Mouse (Mus musculus): ENCODE measurements around the gene Evpl.

Evpl gene

DNA sequence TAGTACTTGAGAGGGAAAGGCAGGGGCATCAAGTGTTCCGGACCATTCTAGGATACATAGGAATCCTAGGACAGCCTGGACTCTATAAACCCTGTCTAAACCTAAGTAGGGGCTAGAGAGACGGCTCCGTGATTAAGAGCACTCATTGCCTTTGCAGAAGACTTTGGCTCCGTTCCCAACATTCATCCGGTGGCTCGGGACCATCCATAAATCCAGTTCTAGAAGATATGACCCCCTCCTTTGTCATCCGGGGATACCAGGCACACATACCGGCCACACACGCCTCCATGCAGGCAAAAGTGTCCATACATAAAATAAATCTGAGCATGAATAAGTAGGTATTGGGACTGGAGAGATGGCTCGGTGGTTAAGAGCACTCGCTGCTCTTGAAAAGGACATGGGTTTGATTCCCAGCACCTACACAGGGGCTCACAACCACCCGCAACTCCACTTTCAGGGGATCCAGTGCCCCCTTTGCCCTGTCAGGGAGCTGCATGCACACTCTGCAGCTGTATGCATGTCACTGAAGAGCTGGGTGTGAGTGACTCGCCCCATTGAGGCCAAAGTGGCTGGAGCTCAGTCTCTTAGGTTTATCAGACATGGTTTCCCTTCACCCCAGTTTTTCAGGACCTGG is 23.9 kb downstream of the Evpl start:
- no peak for DNase-seq (ENCODE audit: low spot score)

DNA sequence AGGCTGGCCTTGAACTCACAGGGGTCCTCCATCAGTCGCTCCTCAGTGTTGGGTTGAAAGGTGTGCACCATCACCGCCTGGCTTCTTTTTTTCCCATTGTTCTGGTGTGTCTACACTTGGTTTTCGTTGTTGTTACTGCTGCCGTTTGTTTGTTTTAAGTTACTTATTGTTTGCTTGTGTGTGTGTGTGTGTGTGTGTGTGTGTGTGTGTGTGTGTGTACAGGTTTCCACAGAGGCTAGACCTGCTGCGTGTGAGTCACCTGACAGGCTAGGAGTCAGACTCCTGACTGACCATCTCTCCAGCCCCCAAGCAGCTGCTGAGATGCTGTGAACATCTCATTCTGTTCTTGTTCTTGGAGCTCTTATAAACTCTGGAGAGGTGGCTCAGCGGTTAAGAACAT is 25.0 kb downstream of the Evpl start:
- no peak for DNase-seq (ENCODE audit: low spot score)

DNA sequence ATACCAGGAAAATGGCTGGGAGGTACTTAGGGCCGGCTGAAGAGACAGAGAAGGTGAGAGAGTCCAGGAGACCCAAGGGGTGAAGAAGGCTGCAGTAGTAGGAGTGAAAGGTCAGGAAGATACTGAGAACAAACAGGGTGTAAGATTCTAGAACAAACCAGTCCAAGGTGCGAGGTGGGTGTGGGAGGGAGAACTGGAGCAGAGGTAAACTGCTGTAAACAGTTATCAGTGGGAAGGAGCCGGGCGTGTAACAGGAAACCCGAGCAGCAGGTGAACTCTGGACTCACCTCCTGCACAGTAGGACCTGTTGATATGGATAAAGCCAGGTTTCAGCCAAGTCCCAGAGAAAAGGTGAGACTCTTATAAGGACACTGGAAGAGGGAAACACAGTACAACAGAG is 27.2 kb downstream of the Evpl start:
- no peak for DNase-seq (ENCODE audit: low spot score)

DNA sequence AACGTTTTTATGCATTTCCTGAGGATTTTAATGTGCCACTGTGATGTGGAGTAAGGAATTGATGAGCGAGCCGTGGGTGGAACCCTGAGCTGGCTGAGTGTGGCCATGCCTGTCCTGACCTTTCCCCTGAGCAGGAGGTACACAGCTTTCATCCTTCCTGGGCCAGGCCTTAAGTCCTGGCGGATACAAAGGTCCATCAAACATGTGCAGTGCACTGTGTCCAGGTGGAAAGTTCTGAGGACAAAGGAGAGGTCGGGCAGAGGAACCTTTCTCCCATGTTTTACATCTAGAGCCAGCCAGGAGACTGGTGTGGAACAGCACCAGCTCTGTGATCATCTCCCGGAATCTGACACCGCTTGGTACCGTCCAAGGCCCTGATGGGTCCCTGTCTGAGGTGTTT is 28.6 kb downstream of the Evpl start:
- no peak for DNase-seq (ENCODE audit: low spot score)

DNA sequence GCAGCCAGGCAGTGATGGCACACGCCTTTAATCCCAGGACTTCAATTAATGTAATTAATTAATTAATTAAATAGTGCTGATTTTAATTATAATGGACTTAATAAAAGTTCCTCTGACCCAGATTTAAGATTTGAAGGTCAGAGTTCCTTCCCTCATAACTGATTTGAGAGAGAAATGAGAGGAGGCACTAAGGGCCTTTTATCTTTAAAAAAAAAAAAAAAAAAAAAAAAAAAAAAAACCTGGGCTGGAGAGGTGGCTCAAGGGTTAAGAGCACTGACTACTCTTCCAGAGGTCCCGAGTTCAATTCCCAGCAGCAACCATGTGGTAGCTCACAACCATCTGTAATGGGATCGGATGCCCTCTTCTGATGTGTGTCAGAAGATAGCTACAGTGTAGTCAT is 29.2 kb downstream of the Evpl start:
- DNase-seq (ENCODE audit: low spot score) = no peak

DNA sequence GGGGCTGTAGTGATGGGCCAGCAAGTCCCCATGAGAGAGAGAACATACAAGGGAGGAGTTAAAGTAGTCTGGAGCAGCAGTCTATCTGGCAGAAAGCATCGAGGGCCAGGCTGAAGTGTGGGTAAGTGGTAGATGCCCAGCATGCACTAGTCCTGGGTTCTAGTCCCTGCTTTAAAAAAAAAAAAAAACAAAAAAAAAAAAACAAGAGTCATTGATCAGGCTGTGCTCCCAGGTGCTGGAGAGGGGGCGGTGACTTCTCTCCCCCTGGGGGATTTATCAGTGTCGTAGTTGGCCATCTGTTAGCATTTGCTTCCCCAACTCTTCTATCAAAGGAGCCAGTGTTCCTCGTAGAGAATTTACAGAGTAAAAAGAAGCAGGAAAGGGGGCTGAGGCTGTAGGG is 31.2 kb downstream of the Evpl start:
- no peak for DNase-seq (ENCODE audit: low spot score)

DNA sequence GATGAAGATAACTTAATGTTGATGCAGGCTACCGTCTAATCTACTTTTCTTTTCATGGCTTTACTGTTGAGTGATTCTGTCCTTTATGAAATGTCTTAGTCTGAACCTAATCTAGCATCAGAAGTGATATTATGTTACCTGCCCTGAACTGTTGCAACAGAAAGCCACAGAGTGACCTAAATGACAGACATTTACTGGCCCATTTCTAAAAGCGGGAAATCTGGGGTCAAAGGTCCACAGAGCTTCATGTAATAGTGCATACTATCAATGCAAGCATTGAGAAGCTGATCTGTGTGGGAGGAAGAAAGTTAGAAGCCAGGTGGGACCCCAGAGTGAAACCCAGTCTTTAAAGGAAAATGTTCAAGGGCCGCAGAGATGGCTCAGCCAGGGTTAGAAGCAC is 34.7 kb downstream of the Evpl start:
- no peak for DNase-seq (ENCODE audit: low spot score)

DNA sequence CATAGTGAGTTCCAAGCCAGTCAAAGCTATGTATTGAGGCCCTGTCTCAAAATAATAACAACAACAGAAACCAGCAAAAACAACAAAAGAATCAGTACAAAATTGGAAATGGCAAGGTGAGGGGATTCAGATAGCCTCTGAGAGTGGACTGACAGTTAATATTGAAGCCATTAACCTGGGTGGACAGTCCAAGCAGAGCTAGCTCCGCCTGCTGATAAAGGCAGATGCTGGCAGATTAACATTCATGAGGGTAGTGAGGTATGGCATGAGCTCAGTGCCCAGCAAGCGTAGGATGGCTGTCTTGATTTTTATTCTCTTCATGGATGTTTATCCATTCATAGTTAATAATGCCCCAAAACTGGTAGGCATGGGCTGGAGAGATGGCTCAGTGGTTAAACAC is 36.7 kb downstream of the Evpl start:
- no peak for DNase-seq (ENCODE audit: low spot score)

DNA sequence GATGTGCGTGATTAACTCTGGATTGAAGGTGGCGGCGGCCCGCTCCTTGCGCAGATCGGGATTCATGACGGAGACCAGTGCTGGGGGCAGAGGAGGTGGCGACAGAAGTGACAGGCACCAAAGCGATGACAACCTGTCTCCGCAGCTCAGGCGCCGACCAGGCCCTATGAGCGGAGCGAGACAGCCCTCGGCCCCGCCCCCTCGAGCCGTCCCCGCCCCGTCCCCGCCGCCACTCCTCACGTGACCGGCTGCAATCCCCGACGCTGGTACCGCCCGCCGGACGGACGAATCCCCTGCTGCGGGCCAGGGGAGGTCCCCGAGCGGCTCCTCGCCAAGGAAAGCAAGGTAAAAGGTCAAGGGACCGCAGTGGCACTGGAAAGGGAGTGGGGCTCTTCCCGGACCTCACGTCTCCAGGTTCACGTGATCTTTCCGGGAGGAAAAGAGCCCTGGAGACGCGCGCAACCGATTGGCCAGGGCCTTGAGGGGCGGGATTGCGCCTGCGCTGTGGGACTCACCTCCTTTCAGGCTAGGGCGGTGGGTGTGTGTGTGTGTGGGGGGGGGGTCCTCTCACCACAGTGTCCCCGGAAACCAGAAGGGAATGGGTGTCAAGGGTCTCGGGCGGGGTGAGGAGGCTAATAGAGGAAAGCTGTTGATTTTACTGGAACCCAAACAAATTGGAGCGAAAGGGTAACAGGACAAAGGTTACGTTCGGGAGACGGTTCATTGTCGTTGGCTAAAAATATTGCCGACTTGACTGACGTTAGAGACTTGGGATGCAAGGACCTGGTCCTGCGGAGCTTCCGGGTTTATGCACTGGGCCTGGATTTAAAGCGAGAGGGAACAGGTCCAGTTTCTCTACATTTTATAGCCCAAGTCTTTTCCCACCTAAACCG is 39.0 kb downstream of the Evpl start, which contains the start of the genes Ten1 and Acox1:
Gene Ten1 (plus strand): TSS at position 217 of the 893 bp plus-strand sequence.
Gene Acox1 (minus strand): TSS at position 407 of the 893 bp plus-strand sequence.
- peak; percentile 97 for DNase-seq (ENCODE audit: low spot score)

DNA sequence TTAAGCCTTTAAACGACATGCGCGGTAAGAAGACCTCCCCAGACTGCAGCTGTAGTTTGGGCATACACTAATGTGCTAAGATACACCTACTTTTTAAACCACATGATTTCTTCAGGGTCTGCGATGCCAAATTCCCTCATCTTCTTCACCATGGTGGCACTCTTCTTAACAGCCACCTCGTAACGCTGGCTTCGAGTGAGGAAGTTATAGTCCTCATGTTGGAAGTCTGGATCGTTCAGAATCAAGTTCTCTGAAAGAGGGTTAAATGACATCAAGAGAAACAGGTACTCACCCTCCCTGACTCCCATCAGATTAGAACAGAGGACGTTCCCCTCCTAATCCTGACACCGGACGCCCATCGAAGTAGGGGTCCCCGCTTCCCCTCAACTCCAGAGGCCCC is 39.7 kb downstream of the Evpl start:
- DNase-seq (ENCODE audit: low spot score) = no peak

DNA sequence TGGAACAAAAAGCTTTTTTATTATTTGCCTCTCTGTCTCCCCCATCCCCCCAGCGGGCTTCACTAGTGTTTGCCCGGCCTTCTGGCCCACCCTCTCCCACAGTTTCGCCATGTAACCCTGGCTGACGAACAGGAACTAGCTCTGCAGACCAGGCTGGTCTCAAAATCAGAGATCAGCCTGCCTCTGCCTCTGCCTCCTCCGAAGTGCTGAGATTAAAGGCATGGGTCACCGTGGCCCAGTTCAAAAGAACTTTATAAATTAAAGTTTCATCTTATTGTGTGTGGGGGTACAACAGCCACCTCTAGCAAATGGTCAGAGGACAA is 40.3 kb downstream of the Evpl start:
- no peak for DNase-seq (ENCODE audit: low spot score)

DNA sequence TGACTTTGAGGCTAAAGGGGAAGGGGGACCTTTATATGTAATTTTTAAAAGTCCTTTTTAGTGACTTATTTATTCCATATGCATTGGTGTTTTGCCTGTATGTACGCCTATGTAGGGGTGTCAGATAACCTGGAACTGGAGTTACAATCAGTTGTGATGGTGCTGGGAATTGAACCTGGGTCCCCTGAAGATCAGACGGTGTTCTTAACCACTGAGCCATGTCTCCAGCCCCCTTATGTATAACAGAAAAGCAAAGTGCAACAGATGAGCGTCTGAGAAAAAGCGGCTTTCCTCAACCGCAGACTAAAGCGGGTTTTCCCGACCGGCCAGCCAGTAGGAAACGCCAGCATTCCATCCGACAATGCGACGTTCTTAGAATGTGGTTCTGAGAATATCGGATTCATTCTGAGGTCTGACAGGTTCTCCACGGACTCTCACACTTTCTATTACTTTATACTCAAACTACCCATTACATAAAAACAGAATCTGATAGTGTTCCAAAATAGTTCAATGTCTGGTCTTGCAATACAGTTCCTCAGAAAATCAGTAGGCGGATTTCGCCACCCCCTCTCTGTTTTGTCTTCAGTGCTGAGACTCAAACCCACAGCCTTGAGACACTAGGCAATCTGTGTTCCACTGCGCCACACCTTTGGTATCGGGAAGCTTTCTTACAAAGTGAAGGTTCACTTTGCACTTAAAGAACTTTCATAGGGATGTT is 40.9 kb downstream of the Evpl start:
- DNase-seq (ENCODE audit: low spot score) = no peak

DNA sequence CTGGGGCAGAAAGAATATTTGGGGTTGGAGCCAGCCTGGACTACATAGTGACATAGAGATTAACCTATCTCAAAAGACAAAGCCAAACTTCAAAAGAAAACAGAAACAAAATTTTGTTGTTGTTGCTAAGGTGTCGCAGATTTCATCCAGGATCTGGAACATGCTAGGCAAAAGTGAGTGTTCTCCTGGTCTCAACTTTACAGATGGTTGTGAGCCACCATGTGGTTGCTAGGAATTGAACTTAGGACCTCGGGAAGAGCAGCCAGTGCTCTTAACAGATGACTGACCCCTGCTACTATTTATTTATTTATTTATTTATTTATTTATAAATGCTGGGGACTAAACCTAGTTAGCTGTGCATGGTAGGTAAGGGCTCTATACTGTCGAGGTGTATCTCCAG is 41.5 kb downstream of the Evpl start:
- no peak for DNase-seq (ENCODE audit: low spot score)

DNA sequence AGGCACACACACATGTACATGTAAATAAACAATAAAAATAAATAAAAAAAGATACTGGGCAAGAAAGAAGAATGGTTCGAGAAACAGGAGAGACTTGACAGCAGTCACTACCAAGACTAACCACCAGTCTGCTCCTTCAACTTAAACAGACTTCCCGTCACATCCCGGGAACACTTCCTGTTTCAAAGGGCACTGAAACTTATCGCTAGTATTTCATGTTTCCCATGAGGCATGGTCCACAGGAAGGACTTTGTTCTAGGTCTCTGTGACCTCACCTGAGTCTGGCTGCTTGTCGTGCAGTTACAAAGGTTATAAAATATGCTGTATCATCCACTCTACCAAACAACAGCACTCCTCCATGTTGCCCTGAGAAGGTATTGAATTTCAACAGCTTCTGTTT is 42.6 kb downstream of the Evpl start:
- DNase-seq (ENCODE audit: low spot score) = no peak

DNA sequence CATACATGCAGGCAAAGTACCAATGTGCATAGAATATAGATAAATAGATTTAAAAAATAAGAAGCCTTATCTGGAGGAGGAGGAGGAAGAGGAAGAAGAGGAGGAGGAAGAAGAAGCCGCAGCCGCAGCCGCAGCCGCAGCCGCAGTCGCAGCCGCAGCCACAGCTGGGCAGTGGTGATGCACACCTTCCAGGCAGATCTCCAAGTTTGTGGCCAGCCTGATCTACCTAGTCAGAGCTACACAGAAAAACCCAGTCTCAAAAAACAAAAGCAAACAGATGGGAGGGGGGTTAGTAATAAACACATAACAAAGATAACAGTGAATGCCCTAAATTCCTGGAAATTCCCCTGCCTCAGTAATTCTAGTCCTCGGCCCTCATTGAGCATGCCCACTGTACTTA is 43.3 kb downstream of the Evpl start:
- no peak for DNase-seq (ENCODE audit: low spot score)

DNA sequence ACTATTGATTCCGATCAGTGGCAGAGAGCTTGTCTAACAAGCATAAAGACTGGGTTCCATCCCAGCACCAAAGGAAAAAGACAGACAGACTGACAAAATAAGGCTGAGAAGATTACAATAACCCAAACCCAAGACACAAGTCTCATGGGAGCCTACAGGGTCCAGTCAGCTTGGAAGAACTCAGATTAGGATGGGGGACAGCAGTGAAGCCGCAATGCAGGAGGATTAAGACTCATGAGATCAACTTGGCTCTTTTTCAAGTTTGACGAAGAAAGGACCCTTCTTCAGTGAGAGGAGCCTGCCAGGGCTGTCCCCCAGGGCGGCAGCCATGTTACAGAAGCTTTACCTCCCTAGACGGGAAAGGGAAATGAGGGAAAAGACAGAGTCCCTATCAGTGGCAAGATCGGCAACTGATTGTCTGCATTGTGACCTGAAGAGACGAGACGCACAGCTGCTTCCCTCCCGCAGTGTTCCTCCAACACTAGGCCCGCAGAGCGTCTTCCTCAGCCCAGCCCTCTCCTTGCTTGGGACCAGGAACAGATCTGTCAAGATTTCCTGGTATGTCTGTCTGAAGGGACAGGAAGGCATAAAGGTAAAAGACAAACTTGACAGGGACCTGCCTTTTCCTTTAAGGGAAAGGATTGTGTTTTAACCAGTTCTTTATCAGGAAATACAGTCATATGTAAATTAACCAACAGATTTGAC is 50.5 kb downstream of the Evpl start:
- DNase-seq (ENCODE audit: low spot score) = no peak

DNA sequence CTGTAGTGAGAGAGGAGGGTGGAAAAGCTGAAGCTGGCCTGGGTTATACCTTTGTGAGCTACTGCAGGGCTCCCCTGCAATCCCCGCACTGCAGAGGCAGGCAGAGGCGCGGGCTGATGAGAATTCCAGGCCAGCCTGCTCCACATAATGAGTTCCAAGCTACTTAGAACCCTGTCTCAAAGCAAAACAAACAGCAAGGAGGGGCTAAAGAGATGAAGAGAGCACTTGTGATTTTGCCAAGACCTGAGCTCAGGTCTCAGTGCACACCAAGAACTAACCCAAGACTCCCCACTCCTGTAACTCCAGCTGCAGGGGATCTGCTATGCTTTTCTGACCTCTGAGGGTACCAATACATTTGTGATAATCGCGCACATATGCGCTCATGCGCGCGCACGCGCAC is 51.5 kb downstream of the Evpl start:
- no peak for DNase-seq (ENCODE audit: low spot score)

DNA sequence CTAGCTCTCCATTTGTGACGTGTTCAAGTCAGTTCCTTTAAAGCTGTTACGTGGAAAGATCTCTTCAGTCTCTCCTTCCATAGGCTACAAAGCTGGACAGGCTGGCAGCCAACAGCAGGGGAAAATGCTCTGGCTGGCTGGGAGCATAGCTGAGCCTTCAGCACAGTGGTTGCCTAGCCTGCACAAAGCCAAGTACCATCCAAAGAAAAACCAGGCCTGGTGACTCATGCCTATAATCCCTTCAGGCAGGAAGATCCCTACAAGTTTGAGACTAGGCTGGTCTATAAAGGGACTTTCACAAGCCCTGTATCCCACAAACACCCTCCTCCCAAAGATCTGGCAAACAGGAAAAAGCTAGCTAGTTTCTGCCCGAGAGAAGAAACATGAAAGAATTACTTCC is 52.0 kb downstream of the Evpl start:
- no peak for DNase-seq (ENCODE audit: low spot score)

DNA sequence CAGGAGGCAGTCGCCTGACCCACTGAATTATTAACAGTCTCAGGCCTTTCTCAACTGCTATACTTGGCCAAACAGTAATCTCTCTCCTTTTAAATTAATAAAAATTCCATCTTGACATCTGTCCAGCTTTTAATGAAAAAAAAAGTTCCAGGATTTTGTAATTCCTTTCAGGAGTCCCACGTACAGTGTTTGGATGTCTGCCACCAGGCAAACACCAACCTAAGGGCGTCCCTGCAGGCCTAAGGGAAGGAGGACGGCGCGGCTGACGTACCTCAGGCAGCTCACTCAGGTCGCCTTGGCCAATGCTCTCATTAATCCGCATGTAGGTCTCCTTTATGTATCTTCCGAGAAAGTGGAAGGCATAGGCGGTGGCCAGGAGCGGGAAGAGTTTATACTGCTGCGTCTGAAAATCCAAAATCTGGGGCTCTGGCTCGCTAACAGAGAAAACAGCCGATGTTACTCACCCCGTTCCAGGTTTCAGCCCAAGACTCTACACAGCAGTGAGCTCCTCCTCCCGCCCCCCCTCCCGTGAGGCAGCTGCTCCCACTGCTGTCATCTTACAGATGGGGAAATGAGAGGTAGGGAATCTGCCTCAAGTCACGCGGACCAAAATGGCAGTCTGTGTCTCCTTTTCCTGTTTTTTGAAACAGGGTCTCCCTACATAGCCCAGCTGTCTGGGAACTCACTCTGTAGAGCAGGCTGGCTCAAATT is 59.3 kb downstream of the Evpl start:
- no peak for DNase-seq (ENCODE audit: low spot score)

DNA sequence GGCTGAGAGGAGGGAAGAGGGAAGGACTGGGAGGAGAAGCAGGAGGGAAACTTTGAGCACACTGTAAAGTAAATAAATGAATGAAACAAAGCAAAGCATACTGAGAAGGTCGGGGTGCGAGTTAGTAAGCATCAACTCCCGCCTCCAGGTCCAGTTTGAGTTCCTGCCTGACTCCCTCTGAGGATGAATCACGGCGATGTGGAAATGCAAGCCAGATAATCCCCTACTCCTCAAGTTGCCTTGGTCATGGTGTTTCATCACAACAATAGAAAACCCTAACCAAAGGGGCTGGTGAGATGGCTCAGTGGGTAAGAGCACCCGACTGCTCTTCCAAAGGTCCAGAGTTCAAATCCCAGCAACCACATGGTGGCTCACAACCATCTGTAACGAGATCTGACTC is 61.9 kb downstream of the Evpl start:
- DNase-seq (ENCODE audit: low spot score) = no peak

DNA sequence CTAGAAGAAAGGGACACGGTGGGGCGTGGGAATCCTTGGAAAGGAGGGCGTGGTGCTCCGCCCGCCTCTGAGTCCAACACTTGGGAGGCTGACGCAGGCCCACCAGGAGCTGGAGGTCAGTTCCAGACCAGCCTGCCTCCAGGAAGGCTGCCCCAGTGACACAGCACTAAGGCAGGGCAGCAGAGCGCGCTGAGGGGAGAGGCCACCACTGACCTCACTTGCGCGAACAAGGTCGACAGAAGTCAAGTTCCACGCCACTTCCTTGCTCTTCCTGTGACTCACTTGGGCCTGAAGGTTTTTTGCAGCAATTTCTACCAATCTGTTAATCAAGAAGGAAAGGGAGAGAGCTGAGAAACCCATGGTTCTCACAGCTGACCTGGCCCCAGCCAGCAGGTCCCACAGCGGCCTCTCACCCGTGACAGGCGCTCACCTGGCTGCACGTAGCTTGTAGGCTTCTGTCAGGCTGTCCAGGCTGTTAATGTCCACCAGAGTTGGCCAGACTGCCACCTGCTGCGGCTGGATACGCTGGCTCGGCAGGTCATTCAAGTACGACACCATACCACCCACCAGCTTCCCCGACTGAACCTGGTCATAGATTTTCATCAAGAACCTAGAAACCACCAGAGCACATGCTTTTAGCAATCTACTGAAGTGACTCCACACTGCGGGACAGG is 63.0 kb downstream of the Evpl start:
- DNase-seq (ENCODE audit: low spot score) = no peak

All from testis, postnatal 14 days (tissue).